Mouse (Mus musculus) liver, embryonic 12.5 days (tissue): Measurements from ENCODE around the gene Soga3. TPM values are rescaled to one million over a fixed set of nuclear protein-coding genes. Genes with fewer than 3 reads are reported as not detected.

Experiments used
- ATAC-seq: fragments of 200-750 bp; cut with Nextera tagmentation; 2 replicates; pipeline ENCODE4 v1.8.0; 2017; ENCODE audit warnings: moderate number of reproducible peaks, mild to moderate bottlenecking, moderate library complexity
- H3K27ac ChIP-seq: fragments of 300-500 bp; sonication (generic); 2 replicates; pipeline ENCODE4 v1.5.1; 2016; ENCODE audit warnings: mild to moderate bottlenecking
- H3K27me3 ChIP-seq: fragments of 300-500 bp; sonication (generic); replicated peaks from 2 replicates; pipeline ENCODE4 v1.6.1; 2016; ENCODE audit warnings: mild to moderate bottlenecking, moderate library complexity
- H3K36me3 ChIP-seq: fragments of 300-500 bp; sonication (generic); 2 replicates; pipeline ENCODE4 v1.6.1; 2016; ENCODE audit warnings: mild to moderate bottlenecking, moderate library complexity
- H3K4me1 ChIP-seq: fragments of 300-500 bp; sonication (generic); 2 replicates; pipeline ENCODE4 v1.6.1; 2016
- H3K4me2 ChIP-seq: fragments of 300-500 bp; sonication (generic); 2 replicates; pipeline ENCODE4 v1.6.1; 2016; ENCODE audit warnings: mild to moderate bottlenecking, moderate library complexity
- H3K4me3 ChIP-seq: fragments of 300-500 bp; sonication (generic); 2 replicates; pipeline ENCODE4 v1.5.1; 2016; ENCODE audit warnings: mild to moderate bottlenecking, moderate library complexity
- H3K9ac ChIP-seq: fragments of 300-500 bp; sonication (generic); 2 replicates; pipeline ENCODE4 v1.6.1; 2016; ENCODE audit warnings: mild to moderate bottlenecking, moderate library complexity
- H3K9me3 ChIP-seq: fragments of 300-500 bp; sonication (generic); replicated peaks from 2 replicates; pipeline ENCODE4 v1.6.1; 2016; ENCODE audit warnings: mild to moderate bottlenecking, moderate library complexity
- WGBS: fragments of 180-500 bp; shearing (Covaris S2); methylation state at CpG from one replicate; pipeline ENCODE4 v1.1.7; 2016; ENCODE audit not compliant: insufficient replicate concordance; 5-methylcytosine and 5-hydroxymethylcytosine counted together
- polyA plus RNA-seq: library from polyadenylated mRNA; unstranded; fragments of >200 nt; fragmentation: Nextera tagmentation; extraction: Ambion mirVana; gene quantifications from 2 replicates; pipeline ENCODE4 v1.2.1, GENCODE M21; 2016

The Soga3 gene
- 0.10 and 0.14 TPM in 2 replicates for polyA plus RNA-seq

- Histone ChIP-seq H3K36me3 (no peaks in the 10 kb centered on the region), H3K4me2 (peak within 1 kb of the TSS; percentile 29), H3K4me3 (peak within 1 kb of the TSS; percentile 12; the same call in 1 of the 2 replicates), H3K9ac (no peak within 1 kb of the TSS), H3K27ac (no peak within 1 kb of the TSS), H3K27me3 (peaks cover 56% of the 10 kb centered on the region), H3K9me3 (no peaks in the 10 kb centered on the region), H3K4me1 (peaks cover 6% of the 10 kb centered on the region; the same call in 1 of the 2 replicates)
- WGBS, result 2% methylated on average over 34 of the region's 34 CpGs
- no peak for ATAC-seq
Observed at GRCm38 (mm10) chr10:29143566-29144335, at the start of gene Soga3. Gene Soga3, plus strand, starts transcription at chr10:29143839.

GRCm38 (mm10) chr10:29106962-29107361 lies 36.7 kb upstream of the Soga3 start:
- Histone ChIP-seq H3K27ac (no peak overlapping the region), H3K9me3 (no peaks in the 10 kb centered on the region), H3K27me3 (no peaks in the 10 kb centered on the region), H3K9ac (no peak overlapping the region), H3K4me2 (no peak overlapping the region), H3K36me3 (no peaks in the 10 kb centered on the region), H3K4me1 (no peaks in the 10 kb centered on the region), H3K4me3 (no peak overlapping the region)
- WGBS, result 15% methylated on average over 4 of the region's 4 CpGs
- ATAC-seq, result no peak

GRCm38 (mm10) chr10:29142556-29143105 lies 1.0 kb upstream of the Soga3 start:
- Histone ChIP-seq H3K27me3 (peaks cover 44% of the 10 kb centered on the region), H3K9me3 (no peaks in the 10 kb centered on the region), H3K9ac (no peak overlapping the region), H3K4me2 (no peak overlapping the region), H3K4me3 (no peak overlapping the region), H3K4me1 (peaks cover 6% of the 10 kb centered on the region; the same call in 1 of the 2 replicates), H3K36me3 (no peaks in the 10 kb centered on the region), H3K27ac (no peak overlapping the region)
- 29% methylated on average over 7 of the region's 7 CpGs for WGBS
- no peak for ATAC-seq

- H3K27me3 ChIP-seq, result peaks cover 61% of the 10 kb centered on the region
- H3K4me3 ChIP-seq, result no peak overlapping the region
- ATAC-seq, result no peak
- peaks cover 6% of the 10 kb centered on the region; the same call in 1 of the 2 replicates for H3K4me1 ChIP-seq
- no peak overlapping the region for H3K27ac ChIP-seq
- no peaks in the 10 kb centered on the region for H3K9me3 ChIP-seq
- H3K9ac ChIP-seq, result no peak overlapping the region
- H3K36me3 ChIP-seq, result no peaks in the 10 kb centered on the region
- 21% methylated on average over 7 of the region's 12 CpGs for WGBS
- no peak overlapping the region for H3K4me2 ChIP-seq
Observed at GRCm38 (mm10) chr10:29144612-29145405, 1.2 kb downstream of the Soga3 start.

- WGBS, result 1% methylated on average over 22 of the region's 22 CpGs
- no peaks in the 10 kb centered on the region for H3K9me3 ChIP-seq
- H3K9ac ChIP-seq, result no peak overlapping the region
- peak overlapping the region; percentile 47 for H3K4me3 ChIP-seq
- no peak for ATAC-seq
- H3K27me3 ChIP-seq, result peaks cover 61% of the 10 kb centered on the region
- H3K4me2 ChIP-seq, result peak overlapping the region; percentile 68
- H3K4me1 ChIP-seq, result peaks cover 6% of the 10 kb centered on the region; the same call in 1 of the 2 replicates
- H3K36me3 ChIP-seq, result no peaks in the 10 kb centered on the region
- H3K27ac ChIP-seq, result no peak overlapping the region
Observed at GRCm38 (mm10) chr10:29146198-29146857, 2.7 kb downstream of the Soga3 start.

- no peaks in the 10 kb centered on the region for H3K36me3 ChIP-seq
- H3K27ac ChIP-seq, result no peak overlapping the region
- under 1% methylated on average over 64 of the region's 65 CpGs for WGBS
- no peaks in the 10 kb centered on the region for H3K9me3 ChIP-seq
- H3K9ac ChIP-seq, result no peak overlapping the region
- peak overlapping the region; percentile 68 for H3K4me2 ChIP-seq
- peak overlapping the region; percentile 47 for H3K4me3 ChIP-seq
- H3K27me3 ChIP-seq, result peaks cover 61% of the 10 kb centered on the region
- peaks cover 6% of the 10 kb centered on the region; the same call in 1 of the 2 replicates for H3K4me1 ChIP-seq
- peak; percentile 86 for ATAC-seq
Observed at GRCm38 (mm10) chr10:29146858-29147640, 3.4 kb downstream of the Soga3 start.

GRCm38 (mm10) chr10:29147641-29147990 lies 4.0 kb downstream of the Soga3 start:
- Histone ChIP-seq H3K36me3 (no peaks in the 10 kb centered on the region), H3K4me3 (peak overlapping the region; percentile 47), H3K9ac (no peak overlapping the region), H3K4me2 (peak overlapping the region; percentile 68), H3K9me3 (no peaks in the 10 kb centered on the region), H3K27ac (no peak overlapping the region), H3K27me3 (peaks cover 61% of the 10 kb centered on the region), H3K4me1 (peaks cover 6% of the 10 kb centered on the region; the same call in 1 of the 2 replicates)
- ATAC-seq, result no peak
- 3% methylated on average over 12 of the region's 12 CpGs for WGBS

- H3K4me3 ChIP-seq, result 0 out of 2 replicates have a peak overlapping the region, but pooled peaks have one; percentile 47
- H3K4me2 ChIP-seq, result peak overlapping the region; percentile 1; the same call in 1 of the 2 replicates
- H3K9ac ChIP-seq, result no peak overlapping the region
- no peak overlapping the region for H3K27ac ChIP-seq
- no peaks in the 10 kb centered on the region for H3K9me3 ChIP-seq
- H3K36me3 ChIP-seq, result no peaks in the 10 kb centered on the region
- 5% methylated on average over 21 of the region's 21 CpGs for WGBS
- peaks cover 61% of the 10 kb centered on the region for H3K27me3 ChIP-seq
- no peak for ATAC-seq
- H3K4me1 ChIP-seq, result peaks cover 6% of the 10 kb centered on the region; the same call in 1 of the 2 replicates
Observed at GRCm38 (mm10) chr10:29148076-29148475, 4.4 kb downstream of the Soga3 start.

- H3K4me1 ChIP-seq, result no peaks in the 10 kb centered on the region
- H3K9me3 ChIP-seq, result no peaks in the 10 kb centered on the region
- WGBS, result 76% methylated on average over 3 of the region's 3 CpGs
- H3K27me3 ChIP-seq, result no peaks in the 10 kb centered on the region
- H3K27ac ChIP-seq, result no peak overlapping the region
- H3K4me3 ChIP-seq, result no peak overlapping the region
- H3K9ac ChIP-seq, result no peak overlapping the region
- H3K36me3 ChIP-seq, result no peaks in the 10 kb centered on the region
- ATAC-seq, result no peak
- no peak overlapping the region for H3K4me2 ChIP-seq
Observed at GRCm38 (mm10) chr10:29155304-29155703, 11.7 kb downstream of the Soga3 start.

GRCm38 (mm10) chr10:29161664-29162063 lies 18.0 kb downstream of the Soga3 start:
- Histone ChIP-seq H3K9me3 (no peaks in the 10 kb centered on the region), H3K4me1 (no peaks in the 10 kb centered on the region), H3K27ac (no peak overlapping the region), H3K36me3 (no peaks in the 10 kb centered on the region), H3K4me2 (no peak overlapping the region), H3K4me3 (no peak overlapping the region), H3K9ac (no peak overlapping the region), H3K27me3 (no peaks in the 10 kb centered on the region)
- WGBS, result 41% methylated on average over 2 of the region's 2 CpGs
- no peak for ATAC-seq

GRCm38 (mm10) chr10:29173778-29174177 lies 30.1 kb downstream of the Soga3 start:
- Histone ChIP-seq H3K4me1 (no peaks in the 10 kb centered on the region), H3K36me3 (no peaks in the 10 kb centered on the region), H3K4me2 (no peak overlapping the region), H3K9me3 (no peaks in the 10 kb centered on the region), H3K4me3 (no peak overlapping the region), H3K27me3 (no peaks in the 10 kb centered on the region), H3K9ac (no peak overlapping the region), H3K27ac (no peak overlapping the region)
- WGBS, result 54% methylated on average over 2 of the region's 2 CpGs
- ATAC-seq, result no peak
